Mouse (Mus musculus): ENCODE measurements around the gene Ndufs2.

Ndufs2 gene

DNA sequence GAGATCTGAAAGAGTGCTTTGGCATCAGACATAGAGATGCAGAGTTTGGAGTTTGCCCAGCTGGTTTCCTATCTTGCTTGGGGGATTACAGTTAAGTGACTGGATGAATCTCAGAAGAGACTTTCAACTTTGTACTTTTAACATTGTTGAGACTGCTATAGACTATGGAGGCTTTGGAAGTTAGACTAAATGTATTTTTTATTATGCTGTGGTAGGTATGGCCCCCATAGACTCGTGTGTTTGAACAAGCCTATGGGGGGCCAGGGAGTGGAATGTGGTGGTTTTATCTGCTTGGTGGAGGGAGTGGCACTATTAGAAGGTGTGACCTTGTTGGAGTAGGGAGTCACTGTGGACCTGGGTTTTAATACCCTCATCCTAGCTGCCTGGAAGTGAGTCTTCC lies 51.7 kb downstream of the Ndufs2 start:
- DNase-seq (ENCODE audit: low read depth, low spot score): no peak

DNA sequence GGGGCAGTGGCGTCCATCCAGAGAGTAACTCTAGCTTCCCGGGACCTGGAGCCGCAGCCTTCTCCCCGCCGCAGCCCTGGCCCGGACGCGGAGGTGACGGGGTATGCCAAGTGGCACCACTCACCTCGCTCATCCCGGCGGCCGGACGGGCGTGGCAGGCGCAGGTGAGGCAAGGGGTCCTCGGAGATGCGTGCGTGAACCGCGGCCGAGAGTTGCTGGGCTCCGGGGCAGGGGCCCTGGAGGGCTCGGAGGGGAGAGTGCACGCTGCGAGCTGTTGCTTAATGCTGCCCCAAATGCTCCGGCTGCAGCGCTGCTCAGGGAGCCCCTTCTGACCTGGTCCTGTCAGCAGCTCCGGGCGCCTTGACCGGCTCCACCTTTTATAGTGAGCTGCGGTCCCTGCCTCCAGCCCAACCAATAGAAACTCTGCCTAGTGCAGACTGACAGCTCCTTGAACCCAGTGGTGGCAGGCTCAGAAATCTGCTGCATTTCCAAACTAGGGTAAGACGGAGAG lies 55.2 kb downstream of the Ndufs2 start, which contains the start of gene Pcp4l1:
Pcp4l1 (minus strand) TSS at position 382 of the 511 bp plus-strand sequence.
- DNase-seq (ENCODE audit: low read depth, low spot score): peak; percentile 6

DNA sequence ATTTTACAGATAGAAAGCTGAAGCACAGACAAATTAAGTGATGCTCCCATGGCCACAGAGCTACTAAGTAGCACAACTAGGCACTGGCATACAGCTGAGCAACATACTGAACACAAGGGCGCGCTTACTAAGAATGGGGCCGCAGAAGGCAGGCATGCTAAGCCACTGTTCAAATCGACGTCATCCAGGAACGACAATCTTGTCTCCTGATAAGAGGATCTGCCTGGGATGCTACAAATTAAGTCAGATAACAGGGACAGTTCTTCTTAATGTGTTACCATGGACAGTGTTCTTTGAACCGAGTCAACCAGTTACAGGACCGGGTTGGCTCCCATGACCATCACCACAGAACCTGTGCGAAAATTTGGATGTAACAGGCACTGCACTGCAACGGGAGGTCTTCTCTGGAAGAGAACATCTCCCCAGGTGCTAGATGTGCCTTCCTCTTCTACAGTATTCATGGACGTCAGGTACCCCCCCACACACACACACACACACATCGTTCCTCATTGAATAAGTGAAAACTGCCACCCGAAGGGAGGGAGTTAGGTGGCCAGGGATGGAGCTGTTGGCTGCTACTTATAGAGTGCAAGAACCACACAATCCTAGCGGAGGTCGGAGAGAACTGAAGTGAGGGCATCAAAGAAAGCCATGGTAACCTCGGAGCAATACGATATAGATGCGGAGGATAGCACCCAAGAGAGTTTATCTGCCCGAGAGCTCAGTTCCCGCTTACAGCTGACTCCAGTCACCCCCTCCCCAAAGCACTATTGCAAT lies 56.0 kb downstream of the Ndufs2 start:
- DNase-seq (ENCODE audit: low read depth, low spot score): no peak

DNA sequence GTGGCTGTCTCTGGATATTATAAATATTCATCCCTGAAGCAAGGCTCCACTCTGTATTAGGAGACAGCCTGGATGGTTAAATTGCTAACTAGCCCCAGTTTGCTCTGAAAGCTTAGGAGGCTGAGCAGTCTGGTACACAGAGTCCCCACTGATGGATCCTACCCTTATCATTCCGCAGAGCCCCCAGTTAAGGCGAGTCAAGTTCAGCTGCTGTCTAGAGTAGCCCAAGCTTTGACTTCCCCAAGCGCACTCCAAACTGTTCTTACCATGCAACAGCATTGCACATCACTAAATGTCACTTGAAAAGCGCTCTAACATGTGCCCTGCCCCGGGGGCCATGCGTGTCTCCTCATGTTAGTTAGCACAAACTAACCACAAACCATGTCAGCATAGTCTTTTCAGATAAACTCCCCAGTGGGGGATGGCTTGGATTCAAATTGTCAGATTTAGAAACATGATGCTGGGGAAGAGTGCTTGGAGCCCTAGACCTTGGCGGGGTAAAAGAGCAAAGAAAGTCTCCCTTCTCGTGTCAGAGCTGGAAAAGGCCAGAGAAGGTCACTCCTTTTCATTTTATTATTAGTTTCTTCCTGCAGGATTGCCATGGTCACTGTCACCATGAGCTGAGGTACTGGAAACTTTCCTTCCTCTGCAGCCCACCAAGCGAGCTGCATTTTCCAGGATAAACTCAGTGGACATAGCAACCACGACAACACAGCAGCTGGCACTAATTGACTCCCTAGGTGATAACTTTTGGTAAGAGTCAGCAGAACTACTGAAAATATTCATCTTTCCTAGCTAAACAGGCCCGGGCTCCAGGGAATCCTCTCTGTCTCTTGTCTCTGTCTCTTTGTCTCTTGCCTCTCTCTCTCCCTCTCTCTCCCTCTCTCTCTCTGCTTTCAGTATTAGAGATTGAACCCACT lies 57.0 kb downstream of the Ndufs2 start:
- DNase-seq (ENCODE audit: low read depth, low spot score): no peak

DNA sequence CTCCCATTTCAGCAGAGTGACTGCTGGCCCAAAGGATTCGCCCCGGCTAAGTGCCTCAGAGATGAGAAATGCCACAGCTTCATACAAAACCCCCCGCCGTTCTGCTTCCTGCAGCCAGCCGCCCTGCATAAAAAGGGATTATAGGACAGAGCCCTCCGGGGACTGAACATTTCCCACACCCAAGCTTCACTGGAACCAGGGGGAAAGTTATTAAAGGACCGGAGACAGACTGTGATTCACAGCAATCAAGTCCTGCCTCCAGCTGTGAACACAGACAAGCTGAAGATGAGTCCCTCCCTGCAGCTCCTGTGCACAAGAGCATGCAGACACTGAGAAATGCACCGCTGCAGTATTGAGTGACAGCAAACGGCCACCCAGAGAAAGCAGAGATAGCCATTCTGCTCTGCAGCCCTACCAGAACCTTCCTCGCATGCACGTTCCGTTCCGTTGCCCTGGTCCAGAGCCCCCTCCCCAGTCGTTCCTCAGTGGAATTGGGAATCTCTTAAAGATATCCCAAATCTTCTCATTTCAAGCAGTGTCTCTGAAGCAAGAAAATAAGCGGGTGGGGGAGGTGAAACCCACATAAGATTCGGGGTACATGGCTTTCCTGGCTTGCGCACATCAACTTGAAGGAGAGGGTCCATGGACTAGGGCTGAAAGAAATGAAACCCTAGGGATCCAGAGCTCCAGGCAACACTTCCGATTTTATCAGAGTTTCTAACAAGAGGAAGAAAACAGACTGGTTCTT lies 57.9 kb downstream of the Ndufs2 start:
- no peak for DNase-seq (ENCODE audit: low read depth, low spot score)

DNA sequence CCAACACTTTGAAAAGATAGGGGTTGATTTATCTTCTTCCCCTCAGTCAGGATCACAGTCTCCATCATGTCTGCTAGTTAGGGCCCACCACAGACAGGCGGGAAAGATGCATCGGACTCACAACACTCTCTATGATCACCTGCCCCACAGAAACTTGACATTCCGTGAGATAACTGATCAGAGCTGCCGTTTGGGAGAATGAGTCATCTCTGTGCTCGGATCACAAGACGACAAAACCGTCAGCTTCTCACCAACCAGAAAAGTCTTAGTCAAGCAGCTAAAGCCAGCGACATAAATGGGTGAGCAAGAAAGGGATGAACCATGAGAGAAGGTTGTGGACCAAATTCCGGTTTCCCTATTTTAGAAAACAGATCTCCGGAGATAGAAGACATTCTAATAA lies 58.9 kb downstream of the Ndufs2 start:
- DNase-seq (ENCODE audit: low read depth, low spot score): no peak

DNA sequence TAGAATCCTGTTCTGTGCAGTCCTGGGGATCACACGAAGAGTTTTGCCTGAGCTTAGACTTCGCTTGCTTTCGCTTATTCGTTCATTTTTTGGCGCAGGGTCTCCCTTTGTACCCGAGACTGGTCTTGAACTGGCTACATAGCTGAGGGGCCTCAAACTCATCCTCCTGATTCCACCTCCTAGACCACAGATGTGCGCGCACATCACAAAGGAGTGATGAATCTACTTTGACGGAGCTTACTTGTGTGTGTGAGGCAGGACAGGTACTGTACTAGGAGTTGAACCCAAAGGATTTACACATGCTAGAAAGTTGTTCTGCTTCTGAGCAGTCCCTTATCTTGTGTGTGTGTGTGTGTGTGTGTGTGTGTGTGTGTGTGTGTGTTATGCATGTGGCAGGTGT lies 60.4 kb downstream of the Ndufs2 start:
- DNase-seq (ENCODE audit: low read depth, low spot score): no peak

DNA sequence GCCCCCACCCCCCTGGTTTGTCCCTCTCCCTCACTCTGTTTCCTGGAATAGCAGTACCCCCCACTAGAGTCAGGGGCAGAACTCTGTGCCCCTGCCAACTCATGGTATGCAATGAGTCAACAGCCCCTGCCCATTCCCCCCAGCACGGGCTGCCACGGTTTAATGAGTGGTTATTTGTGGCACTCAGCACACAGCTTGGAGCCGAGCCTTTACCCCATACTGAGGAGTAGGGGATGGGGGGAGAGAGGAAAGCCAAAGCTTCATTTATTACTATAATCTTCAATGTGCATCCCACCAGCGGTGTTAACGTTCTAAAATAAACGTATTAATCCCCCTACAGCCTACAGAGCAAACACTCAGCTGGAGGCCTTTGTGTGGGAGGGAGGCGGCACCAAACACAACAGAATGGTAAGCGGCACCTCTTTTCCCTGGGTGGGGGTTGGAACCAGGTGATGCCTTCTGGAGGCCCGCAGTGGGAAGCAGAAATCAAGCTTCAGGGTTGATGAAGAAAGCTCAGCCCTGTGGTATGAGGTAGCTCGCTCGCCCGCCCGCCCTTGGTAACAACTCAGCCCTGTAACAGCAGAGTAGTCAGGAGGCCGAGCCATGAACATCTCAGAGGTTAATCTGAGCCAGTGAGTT lies 61.6 kb downstream of the Ndufs2 start:
- no peak for DNase-seq (ENCODE audit: low read depth, low spot score)

DNA sequence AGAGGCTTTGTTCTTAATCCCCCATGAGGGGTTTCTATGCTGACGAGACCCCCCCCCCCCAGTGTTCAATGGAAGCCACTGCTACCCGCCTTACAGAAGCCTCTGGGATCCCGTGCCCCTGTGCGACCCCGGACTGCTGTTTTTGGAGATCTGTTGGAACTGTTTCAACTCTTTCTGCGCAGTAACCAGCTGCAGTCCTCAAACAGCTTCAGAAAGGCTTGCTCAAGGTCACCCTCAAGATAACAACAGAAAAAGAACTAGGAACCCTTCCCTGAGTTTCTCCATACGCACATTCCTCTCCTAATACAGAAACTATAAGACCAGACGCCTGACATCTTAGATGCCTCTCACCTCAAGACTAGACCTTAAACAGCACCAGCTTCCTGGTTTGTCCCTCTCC lies 62.1 kb downstream of the Ndufs2 start:
- no peak for DNase-seq (ENCODE audit: low read depth, low spot score)

DNA sequence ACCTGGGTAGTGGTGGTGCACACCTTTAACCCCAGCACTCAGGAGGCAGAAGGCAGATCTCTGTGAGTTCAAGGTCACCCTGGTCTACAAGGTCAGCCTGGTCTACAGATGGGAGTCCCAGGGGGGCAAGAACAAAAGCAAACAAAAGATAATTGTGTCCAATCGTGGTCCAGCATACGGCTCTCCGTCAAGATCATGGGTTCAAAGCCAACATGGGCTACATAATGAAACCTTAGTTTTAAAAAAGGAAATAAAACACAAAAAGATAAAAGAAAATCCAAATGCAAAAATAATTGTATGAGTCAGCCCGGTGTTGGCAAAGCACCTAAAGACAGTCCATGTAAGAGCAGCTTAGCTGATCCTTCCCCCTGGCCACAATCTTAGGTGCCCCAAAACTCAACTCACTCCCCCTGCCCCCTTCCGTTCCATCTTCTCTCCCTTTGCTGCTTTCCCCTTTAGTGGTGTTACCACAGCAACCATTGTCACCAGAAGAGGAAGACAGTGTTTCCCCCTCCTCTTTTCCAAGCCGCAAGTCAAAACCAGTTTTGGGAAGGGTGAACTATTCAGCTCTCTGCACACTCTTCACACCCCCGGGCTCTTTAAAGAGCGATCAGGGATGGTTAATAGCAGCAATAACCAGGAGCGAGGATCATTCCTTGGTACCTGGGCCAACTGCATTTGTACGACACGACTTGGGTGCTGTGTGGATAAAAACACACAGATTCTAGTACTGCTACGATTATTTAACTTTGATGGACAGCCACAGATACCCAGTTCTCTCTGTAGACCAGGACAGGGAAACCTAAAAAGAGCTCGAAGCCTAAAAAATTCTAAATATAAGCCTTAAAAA lies 63.1 kb downstream of the Ndufs2 start:
- no peak for DNase-seq (ENCODE audit: low read depth, low spot score)

DNA sequence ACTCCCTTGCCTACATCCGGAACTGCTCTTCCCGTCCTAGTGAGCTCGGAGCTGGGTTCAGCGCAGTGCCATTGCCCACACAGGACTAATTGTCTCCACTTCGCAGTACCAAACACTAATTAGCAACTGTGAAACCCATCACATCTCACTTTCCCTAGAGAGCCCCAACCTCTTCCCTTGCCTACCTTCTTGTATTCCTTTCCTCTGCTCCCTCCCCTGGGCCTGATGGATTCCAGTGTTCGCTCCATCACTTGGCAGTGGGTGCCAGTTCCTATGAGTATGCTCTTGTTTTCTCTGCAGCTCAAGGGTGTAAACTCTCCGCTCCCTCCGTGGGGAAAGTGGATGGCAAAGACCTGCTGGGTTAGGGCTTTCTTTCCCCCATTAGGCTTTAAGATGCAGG lies 65.5 kb downstream of the Ndufs2 start:
- no peak for DNase-seq (ENCODE audit: low read depth, low spot score)
